Mouse (Mus musculus) cerebellum, postnatal 4 days (tissue): ENCODE results near the gene Gm49354.
"Not testable (repeated sequence)": the region's sequence is repeated elsewhere in the genome, so short reads cannot be mapped to it uniquely, and the experiment has no call there.

Source experiments
- DNase-seq, 2 experiments: peaks; one replicate each; pipeline ENCODE4 v3.0.0; 2022; ENCODE audit warnings: low spot score in 2 of 2, mixed read lengths in 1 of 2

Gene Gm49354

DNA sequence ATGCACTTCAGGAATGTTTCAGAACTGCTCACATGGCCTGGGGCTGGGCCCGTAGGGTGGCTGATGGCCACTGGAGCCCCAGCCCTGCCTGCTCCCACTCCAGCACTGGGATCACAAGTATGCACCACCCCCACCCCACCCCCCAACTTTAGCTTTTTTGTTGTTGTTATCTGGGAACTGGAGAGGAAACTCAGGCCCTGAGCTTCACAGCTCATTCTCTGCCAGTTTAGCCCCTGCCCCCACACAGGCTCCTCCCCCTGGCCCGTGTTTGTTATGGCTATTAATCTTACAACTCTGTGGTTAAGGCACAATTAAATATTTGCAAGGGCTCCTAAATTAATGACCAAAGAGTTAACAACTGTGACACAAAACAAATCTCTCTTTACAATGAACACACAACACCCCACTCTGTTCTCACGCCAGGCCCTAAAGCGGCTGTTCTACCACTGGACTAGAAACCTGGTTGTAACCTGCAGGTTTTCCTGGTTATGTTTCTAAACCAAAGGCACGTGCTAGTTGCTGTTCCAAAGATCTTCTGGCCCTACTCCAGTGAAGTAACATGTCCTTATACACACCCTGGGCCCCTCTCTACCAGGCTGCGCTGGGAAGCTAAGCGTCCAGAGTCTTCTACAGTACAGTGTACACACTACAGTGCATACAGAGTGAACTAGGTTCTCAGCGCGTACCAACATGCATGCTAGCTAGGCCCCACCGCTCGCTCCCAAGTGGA lies 15.1 kb downstream of the Gm49354 start:
- no peak for DNase-seq

GRCm38 (mm10) chr13:59762791-59763190 lies 19.3 kb downstream of the Gm49354 start:
- no peak for DNase-seq

- no peak for DNase-seq
Observed at GRCm38 (mm10) chr13:59756906-59757305, 25.1 kb downstream of the Gm49354 start.

GRCm38 (mm10) chr13:59750310-59750709 lies 31.7 kb downstream of the Gm49354 start:
- DNase-seq: no peak

DNA sequence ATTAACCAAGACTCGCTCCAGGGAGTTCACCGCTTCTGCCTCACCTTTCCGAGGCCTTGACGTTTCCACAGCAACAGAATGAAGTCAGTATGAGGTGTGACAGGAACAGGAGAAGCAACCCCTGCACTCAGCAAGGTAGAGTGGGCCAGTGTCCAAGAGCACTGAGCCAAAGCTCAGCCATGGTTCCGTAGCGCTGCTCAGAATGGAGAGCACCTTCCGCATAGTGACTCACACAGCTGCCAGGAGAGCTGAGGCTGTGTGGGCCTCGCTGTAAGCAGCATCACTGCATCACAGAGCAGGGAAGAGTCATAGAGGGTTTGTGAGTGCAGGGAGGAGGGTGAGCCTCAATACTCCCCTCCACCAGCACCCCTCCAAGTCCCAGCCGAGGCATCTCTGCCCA lies 35.3 kb downstream of the Gm49354 start, which contains the start of gene 1700014D04Rik:
TSS of gene 1700014D04Rik (minus strand) at position 42 of the 400 bp plus-strand sequence.
- no peak for DNase-seq

GRCm38 (mm10) chr13:59746164-59746563 lies 35.9 kb downstream of the Gm49354 start:
- DNase-seq: no peak

DNA sequence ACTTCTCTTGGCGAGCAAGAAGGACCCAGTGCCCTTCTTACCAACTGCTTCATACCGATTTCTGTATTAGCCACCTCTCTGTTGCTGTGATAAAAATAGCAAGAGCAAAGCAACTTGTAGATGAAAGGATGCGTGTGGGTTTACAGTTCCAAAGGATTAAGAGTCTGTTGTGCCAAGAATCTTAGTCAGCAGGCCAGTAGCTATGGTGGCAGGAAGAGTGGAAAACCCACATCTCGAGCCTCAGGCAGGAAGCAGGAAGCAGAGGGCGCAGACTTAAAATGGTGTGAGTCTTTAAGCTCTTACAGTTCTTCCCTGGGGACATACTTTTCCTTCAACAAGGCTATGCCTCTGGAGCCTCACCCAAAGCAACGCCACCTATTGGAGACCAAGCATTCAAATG lies 36.6 kb downstream of the Gm49354 start:
- no peak for DNase-seq

DNA sequence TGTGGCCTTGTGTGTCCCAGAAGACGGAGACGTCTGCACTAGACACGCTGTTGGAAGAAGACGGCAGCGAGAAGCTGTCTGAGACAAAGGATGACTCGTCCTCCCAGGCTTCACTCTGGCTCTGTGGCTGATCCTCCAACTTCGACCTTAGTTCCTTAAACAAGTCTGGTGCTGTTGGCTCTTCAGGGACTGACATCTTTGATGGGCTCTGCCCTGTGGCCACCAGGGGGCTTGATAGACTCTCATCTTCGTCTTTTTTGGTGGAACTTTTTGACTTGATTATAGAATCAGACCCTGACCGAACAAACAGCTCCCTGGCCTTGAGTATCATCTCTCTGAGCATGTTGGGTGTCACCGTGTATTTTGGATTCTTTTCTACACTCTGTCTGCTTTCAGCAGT lies 40.3 kb downstream of the Gm49354 start:
- DNase-seq: no peak

GRCm38 (mm10) chr13:59741096-59741495 lies 40.9 kb downstream of the Gm49354 start:
- DNase-seq: no peak

DNA sequence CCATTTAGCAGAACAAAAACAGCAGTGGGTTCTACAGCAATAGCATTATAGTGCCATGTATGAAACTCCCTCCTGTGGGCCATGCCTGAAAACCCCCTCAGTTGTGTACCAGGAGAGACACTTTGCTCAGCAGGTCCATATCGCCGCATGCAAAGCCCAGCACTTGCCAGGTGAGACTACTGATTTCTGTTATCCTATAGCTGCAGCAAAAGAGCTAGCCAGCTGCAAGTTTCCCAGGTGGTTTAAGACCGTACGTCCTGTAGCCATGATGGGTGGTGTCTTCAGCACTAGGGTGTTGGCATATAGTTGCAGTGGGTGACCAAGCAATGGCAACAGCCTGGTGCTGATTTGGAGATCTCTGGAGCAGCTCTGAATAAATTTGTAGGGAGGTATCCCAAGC lies 42.6 kb downstream of the Gm49354 start:
- no peak for DNase-seq

DNA sequence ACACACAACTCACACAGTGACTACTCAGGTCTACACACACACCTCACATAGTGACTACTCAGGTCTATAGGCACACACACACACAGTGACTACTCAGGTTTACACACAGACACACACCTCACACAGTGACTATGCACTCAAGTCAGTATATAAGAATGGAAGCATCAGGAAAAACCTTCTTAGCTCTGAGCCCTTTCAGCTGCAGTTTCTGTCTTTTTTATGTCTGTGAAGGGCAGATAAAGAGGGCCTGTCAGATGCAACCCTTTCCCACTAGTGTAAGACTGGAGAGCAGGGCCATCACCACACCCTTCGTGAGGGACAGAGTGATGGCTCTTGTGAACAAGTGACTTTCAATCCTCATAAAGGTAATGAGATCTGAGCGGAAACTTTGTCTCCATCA lies 43.6 kb downstream of the Gm49354 start:
- no peak for DNase-seq

- DNase-seq: no peak
Observed at GRCm38 (mm10) chr13:59735190-59735589, 46.9 kb downstream of the Gm49354 start.

DNA sequence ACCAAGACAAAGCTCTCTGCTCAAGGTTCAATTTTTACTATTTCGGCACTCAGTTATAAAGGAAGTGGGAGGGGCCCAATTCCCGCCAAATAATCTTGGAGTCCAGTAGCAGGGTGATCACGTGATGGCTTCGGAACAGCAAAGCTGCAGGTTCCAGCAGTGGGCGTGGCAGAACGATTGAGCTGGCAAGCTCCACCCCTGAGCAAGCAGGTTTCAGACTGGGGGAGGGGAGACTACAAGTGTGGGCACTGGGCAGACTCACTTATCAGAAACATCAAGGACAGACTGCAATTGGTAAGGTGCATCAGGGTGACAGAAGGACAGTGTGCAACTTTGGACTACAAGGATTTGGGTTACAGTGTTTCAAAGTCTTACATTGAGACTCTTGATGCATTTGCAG lies 47.7 kb downstream of the Gm49354 start:
- DNase-seq: not testable (repeated sequence)

GRCm38 (mm10) chr13:59733936-59734335 lies 48.1 kb downstream of the Gm49354 start:
- DNase-seq: no peak

GRCm38 (mm10) chr13:59731652-59732051 lies 50.4 kb downstream of the Gm49354 start, which contains the start of gene Spata31d1d:
Gene Spata31d1d (minus strand): TSS chr13:59731752.
- DNase-seq: no peak

- peak; percentile 73 to 82 for DNase-seq
Observed at GRCm38 (mm10) chr13:59728378-59729093, 53.5 kb downstream of the Gm49354 start.

DNA sequence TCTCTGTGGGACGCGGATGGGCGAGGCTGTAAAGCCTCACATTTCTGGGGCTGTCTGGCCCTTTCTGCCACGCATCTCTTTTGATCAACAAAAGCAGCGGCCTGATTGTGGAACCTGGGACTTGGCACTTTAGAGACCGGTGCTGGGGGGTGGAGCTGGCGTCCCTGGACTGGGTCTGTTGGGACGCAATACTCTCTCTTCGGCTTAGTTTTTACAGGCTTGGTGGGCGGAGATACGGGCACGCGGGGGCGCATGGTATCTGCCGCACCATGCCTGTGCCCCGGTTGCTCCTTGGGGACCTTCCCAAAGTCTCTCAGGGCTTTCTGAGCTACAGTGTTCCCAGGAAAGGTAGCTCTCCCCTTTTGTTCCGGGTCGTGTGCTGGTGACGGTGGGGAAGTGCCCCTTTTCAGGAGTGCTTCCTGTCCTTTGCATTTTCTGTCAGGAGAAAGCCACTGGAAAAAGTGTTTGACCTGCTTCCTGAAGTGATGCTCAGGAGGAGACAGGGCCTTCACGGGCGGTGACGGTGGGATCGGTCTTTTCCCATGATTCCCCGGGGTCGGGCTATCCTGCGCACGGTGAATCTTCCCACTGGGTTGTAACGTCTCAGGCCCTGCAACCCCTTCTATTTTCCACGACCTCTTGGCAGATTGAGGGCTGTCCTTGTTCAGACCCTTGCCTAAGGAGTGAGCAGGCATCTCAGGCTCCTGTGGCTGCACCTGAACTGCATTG lies 55.7 kb downstream of the Gm49354 start:
- no peak for DNase-seq

DNA sequence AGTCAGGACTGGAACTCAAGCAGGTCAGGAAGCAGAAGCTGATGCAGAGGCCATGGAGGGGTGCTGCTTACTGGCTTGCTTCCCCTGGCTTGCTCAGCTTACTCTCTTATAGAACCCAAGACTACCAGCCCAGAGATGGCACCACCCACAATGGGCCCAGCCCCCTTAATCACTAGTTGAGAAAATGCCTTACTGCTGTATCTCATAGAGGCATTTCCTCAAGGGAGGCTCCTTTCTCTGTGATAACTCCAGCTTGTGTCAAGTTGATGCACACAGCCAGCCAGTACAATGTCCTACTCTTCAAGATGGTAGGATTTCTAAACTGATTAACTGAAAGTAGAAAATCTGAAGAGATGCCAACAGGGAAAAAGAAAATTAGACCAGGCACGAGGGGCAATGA lies 60.0 kb downstream of the Gm49354 start:
- DNase-seq: not testable (repeated sequence)

- DNase-seq: no peak
Observed at GRCm38 (mm10) chr13:59719475-59719874, 62.6 kb downstream of the Gm49354 start.

DNA sequence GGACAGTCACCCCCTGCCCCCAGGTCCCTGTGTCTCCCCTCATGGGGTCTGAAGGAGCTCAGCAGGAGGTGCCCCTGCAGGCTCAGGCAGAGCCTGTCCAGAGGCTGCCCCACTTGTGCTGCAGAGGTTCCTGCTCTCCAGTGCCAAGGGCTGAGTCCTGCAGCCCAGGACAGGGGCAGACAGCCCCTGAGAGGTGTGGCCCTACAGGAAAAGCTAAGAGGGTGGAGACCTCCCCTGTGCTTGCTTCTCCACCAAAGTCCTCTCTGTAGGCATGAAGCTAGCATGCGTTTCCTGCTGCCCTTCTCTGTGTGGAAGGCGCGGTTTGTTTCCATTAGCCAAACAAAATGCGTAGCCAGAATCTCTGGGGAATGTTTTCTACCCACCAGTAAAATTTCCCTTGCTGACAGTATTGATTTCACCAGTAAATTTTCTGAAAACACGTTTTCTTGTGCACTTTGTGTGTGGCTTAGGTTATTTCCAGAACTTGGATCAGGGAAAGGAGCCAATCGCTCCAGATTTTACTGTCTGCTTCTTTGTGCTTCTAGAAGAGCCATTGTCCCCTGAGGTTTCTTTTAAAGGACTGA lies 63.1 kb downstream of the Gm49354 start:
- not testable (repeated sequence) for DNase-seq

- no peak for DNase-seq
Observed at GRCm38 (mm10) chr13:59713710-59714109, 68.3 kb downstream of the Gm49354 start.

GRCm38 (mm10) chr13:59711984-59712383 lies 70.1 kb downstream of the Gm49354 start, which contains the start of gene Spata31d1b:
Gene Spata31d1b (plus strand): TSS chr13:59712284.
- DNase-seq: not testable (repeated sequence)
